Mouse (Mus musculus) WW6 (cell line): ENCODE measurements around the gene Gm17606.
"Not testable (repeated sequence)": the region's sequence is repeated elsewhere in the genome, so short reads cannot be mapped to it uniquely, and the experiment has no call there.

Experiments used
- DNase-seq: peaks from one replicate; pipeline ENCODE4 v3.0.0-alpha.2; 2013; ENCODE audit warnings: low read depth, low spot score

The Gm17606 gene

GRCm38 (mm10) chr14:54640946-54641304, at the start of gene Gm17606:
Gene Gm17606, plus strand, starts transcription at chr14:54640952.
- DNase-seq: no peak

DNA sequence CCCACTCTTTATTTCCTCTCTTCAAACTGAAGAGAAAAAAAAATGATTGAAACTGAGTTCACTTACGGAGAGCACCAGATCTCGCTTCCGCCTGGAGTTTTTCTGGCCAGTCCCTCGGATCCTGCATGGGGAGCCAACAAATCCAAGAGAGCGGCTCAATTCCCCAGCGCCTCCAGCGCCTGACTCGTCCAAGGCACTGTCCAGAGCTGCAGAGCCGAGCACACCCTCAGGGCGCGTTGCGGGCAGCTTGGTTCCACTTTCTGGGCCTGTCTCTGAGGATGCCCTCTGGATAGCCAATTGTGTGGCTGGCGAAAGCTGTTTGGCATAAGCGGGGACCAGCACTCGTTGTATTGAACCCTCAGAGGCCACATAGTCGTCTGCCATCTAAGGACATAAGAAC, 49.7 kb upstream of the Gm17606 start:
- no peak for DNase-seq

- DNase-seq: no peak
Measured at GRCm38 (mm10) chr14:54592319-54592934, 48.3 kb upstream of the Gm17606 start.

- no peak for DNase-seq
Measured at GRCm38 (mm10) chr14:54594055-54594454, 46.7 kb upstream of the Gm17606 start.

GRCm38 (mm10) chr14:54594631-54595414, 45.9 kb upstream of the Gm17606 start:
- no peak for DNase-seq

DNA sequence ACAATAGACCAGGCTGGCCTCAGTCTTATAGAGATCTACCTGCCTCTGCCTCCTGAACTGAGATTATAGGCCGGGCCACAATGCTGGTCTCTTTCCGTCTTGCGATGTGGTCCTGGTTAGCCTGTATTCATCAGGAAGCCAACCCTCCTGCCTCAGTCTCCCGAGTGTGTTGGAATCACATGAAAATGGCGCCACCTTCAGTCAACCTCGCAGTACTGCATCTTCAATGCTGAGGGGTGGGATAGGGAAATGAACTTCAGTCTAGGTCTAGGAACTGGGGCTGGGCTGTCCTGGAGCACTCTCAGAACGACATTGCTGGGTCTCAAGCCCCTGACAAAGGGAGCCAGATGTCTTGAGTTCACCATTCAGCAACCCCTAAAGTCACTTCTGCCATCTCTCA, 43.7 kb upstream of the Gm17606 start:
- DNase-seq: no peak

GRCm38 (mm10) chr14:54601601-54602000, 39.2 kb upstream of the Gm17606 start:
- DNase-seq: no peak

DNA sequence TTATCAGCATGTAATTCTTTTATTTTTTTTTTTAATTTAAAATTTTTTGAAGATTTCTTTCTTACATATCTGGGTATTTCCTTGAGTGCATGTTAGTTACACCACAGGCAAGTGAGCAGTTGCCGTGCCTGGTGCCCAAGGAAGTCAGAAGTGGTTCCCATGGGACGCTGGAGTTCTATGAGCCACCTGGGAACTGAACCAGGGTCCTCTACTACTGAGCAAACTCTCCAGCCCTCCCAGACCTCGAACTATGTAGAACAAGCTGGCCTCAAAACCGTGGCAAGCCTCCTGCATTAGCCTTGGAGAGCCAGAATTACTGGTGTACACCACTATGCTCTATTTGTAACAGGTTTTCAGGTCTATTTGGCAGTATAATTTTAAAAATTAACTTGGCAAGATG, 38.1 kb upstream of the Gm17606 start:
- DNase-seq: no peak

- DNase-seq: peak; percentile 94
Measured at GRCm38 (mm10) chr14:54603038-54603654, 37.6 kb upstream of the Gm17606 start.

GRCm38 (mm10) chr14:54603686-54604085, 37.1 kb upstream of the Gm17606 start:
- DNase-seq: no peak

- no peak for DNase-seq
Measured at GRCm38 (mm10) chr14:54605752-54606321, 34.9 kb upstream of the Gm17606 start, which contains the start of gene 4931414P19Rik. Gene 4931414P19Rik, minus strand, starts transcription at chr14:54605993.

DNA sequence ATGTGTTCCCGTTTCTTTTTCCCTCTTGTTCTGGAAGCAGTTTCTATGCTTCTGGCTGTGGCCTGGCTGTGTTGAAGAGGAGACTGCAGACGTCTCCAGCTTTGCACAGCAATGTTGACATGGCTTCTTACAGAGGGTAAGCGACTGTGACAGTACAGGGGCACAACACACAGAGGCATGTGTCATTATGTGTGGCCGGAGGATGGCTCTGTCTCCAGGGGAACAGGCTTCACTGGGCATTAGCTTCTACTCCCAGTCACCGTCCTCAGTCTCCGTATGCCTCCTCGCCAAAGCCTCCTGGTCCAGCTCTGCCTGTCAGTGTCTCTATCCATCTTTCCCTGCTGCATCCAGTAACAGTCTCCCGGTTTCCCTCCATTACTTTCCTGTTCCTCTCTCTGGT, 33.5 kb upstream of the Gm17606 start:
- DNase-seq: no peak

GRCm38 (mm10) chr14:54609245-54609644, 31.5 kb upstream of the Gm17606 start:
- no peak for DNase-seq

- no peak for DNase-seq
Measured at GRCm38 (mm10) chr14:54609962-54610361, 30.8 kb upstream of the Gm17606 start.

DNA sequence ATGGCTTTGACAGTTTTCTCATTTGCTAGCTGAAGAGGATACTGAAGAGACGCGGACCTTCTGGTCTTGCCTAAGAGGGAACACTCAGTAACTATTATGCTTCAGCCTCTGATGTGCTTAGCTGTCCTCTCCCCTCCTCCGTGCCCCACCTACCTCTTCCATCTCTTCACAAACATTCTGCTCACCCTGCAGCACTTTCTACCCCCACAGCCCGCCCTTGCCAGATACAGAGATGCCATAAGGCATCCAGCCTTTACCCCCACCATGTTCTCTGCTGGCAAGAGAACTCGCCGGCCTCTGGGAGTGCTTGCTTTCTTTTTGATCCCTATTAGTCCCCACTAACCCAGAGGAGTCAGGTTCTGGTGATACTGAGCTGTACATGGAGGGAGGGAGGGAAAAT, 30.1 kb upstream of the Gm17606 start:
- no peak for DNase-seq

DNA sequence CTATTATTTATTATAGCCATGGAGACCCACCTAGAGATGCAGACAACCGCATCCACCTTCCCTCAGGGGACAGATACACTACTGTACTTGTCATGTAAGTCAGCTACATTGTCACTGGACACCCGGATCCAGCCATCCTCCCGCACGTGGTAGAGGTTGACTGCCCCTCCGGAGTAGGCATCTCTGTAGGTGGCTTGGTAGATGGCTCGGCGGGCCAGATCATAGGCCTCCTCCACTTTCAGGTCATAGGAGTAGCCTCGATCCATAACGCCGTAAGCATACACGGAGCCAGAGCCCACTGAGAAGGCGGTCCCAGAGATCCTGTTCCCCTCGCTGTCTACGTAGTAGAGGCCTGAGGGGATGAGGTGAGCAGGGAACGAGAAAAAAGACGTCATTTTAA, 26.6 kb upstream of the Gm17606 start:
- DNase-seq: not testable (repeated sequence)

DNA sequence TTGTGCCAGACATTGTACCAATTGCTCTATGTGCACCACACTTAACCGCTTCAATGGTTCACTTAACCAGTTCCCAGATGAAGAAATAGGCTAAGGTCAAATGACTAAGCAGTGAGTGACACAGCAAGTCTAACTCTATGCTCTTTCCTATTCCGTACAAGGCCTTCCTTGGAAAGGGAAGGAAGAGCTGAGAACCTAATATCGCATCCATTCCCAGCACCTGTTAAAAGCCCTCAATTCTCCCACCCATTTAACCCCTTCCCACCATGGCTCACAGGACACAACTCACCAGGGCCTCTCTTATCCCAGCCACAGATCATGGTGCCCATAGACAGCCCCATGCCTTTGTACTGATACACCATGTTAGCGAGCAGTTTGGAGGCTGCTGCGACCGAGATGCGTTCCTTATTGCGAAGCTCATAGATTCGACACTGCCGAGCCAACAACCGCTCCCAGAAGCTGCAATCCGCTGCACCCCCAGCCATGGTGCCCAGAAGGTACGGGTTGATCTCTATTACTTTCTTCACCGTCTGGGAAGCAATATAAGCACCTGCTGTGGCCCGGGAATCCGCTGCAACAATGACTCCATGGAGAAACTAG, 24.4 kb upstream of the Gm17606 start:
- no peak for DNase-seq

DNA sequence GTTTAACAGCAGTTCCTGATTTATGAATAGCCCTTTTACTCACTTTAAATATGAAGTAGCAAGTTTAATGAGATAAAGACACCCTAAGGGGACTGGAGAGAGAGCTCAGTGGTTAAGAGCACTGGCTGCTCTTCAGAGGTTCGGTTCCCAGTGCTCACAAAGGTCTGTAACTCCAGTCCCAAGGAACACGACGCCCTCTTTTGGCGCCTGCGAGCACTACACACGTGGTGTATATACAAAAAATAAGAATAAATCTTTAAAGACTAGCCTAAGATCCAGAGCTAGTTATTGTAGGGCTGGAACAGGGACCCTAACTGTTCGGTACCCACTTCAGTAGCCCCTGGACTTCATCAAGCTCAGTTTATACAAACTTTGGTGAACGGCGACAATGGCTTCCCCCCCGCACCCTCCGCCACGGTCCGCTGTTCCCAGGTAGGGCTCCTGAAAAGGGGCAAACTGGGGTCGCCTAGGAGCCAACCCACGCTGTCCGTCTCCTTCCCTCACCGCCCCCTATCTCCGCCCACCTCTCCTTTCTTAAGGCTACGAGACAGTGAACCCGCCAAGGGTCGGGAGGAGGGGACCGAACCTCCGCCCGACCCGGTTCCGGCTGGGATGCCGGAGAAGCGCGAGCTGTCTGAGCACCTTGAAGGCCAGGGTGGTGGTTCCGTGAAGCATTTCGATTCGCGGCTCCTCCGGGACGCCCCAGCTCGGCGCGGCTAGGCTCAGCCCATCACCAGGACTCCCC, 23.4 kb upstream of the Gm17606 start:
- no peak for DNase-seq

- DNase-seq: peak; percentile 74
Measured at GRCm38 (mm10) chr14:54617897-54618365, 22.8 kb upstream of the Gm17606 start, which contains the start of gene Psmb5. Gene Psmb5, minus strand, starts transcription at chr14:54618022.

- no peak for DNase-seq
Measured at GRCm38 (mm10) chr14:54621133-54621532, 19.6 kb upstream of the Gm17606 start, which contains the start of gene Psmb11. Gene Psmb11, plus strand, starts transcription at chr14:54621433.

DNA sequence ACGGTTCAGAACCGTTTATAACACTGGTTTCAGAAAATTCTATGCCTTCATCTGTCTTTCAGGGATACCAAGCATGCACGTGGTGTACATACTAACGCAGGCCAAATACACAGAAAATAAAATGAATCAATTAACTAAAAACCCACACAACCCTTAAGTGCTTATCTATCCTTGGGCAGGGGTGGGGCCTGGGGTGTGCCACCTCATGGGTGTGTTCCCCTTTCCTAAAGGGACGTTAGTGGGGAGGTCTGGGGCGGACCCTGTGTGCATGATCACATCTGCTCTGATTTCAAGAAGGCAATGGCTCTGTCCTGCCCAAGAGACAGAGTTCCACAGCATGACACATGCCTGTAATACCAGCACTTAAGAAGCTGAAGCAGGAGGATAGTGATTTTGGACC, 17.4 kb upstream of the Gm17606 start:
- DNase-seq: no peak
